Mouse (Mus musculus) midbrain, embryonic 12.5 days (tissue): ENCODE data around the gene Gm10490. TPM values are rescaled to one million over a fixed set of nuclear protein-coding genes. Genes with fewer than 3 reads are reported as not detected.
A peak's percentile ranks its signal among the peaks of the same experiment; 100 is the strongest.
"Not testable (repeated sequence)": the region's sequence is repeated elsewhere in the genome, so short reads cannot be mapped to it uniquely, and the experiment has no call there.

ENCODE experiments used
- ATAC-seq: fragments of 200-750 bp; cut with Nextera tagmentation; 2 replicates; pipeline ENCODE4 v1.8.0; 2017; ENCODE audit warnings: low read depth, moderate TSS enrichment, moderate library complexity; ENCODE audit not compliant: low FRiP score
- H3K27ac ChIP-seq: fragments of 300-500 bp; sonication (generic); replicated peaks from 2 replicates; pipeline ENCODE4 v1.5.1; 2016; ENCODE audit warnings: mild to moderate bottlenecking
- H3K27me3 ChIP-seq: fragments of 300-500 bp; sonication (generic); 2 replicates; pipeline ENCODE4 v1.6.1; 2016; ENCODE audit warnings: mild to moderate bottlenecking
- H3K36me3 ChIP-seq: fragments of 300-500 bp; sonication (generic); 2 replicates; pipeline ENCODE4 v1.6.1; 2016
- H3K4me1 ChIP-seq: fragments of 300-500 bp; sonication (generic); 2 replicates; pipeline ENCODE4 v1.6.1; 2016
- H3K4me2 ChIP-seq: fragments of 300-500 bp; sonication (generic); replicated peaks from 2 replicates; pipeline ENCODE4 v1.6.1; 2016; ENCODE audit warnings: mild to moderate bottlenecking, moderate library complexity
- H3K4me3 ChIP-seq: fragments of 300-500 bp; sonication (generic); 2 replicates; pipeline ENCODE4 v1.5.1; 2016; ENCODE audit warnings: mild to moderate bottlenecking
- H3K9ac ChIP-seq: fragments of 300-500 bp; sonication (generic); replicated peaks from 2 replicates; pipeline ENCODE4 v1.6.1; 2016; ENCODE audit warnings: mild to moderate bottlenecking, moderate library complexity
- H3K9me3 ChIP-seq: fragments of 300-500 bp; sonication (generic); 2 replicates; pipeline ENCODE4 v1.6.1; 2016; ENCODE audit warnings: mild to moderate bottlenecking
- WGBS: fragments of 180-500 bp; shearing (Covaris S2); methylation state at CpG from one replicate; pipeline ENCODE4 v1.1.7; 2016; 5-methylcytosine and 5-hydroxymethylcytosine counted together
- polyA plus RNA-seq: library from polyadenylated mRNA; unstranded; fragments of >200 nt; fragmentation: Nextera tagmentation; extraction: Ambion mirVana; gene quantifications from 2 replicates; pipeline ENCODE4 v1.2.1, GENCODE M21; 2016

The Gm10490 gene
- polyA plus RNA-seq, 1 experiment from 2014 or later, result not detected

DNA sequence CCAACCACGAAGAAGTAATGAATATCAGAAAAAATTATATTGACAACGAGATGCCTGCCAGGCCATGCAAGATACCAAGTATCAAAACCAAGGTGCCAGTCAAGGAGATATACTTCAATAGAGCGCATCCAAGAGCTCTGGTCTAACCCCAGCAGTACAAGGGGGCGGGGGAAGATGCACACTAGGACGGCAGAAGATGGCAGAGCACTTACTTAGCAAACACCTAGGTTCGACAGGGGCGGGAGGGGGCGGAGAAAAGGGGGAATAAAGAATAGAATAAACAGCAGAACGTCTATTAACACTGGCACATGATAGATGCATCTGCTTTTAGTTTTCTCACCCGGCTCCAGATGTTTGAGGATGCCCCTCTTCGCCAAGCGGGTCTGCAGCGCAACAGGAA, 11.1 kb upstream of the Gm10490 start:
- no peak for ATAC-seq
- no peak overlapping the region; the same call in 1 of the 2 replicates for H3K27ac ChIP-seq
- no peaks in the 10 kb centered on the region for H3K27me3 ChIP-seq
- H3K9me3 ChIP-seq, result no peaks in the 10 kb centered on the region
- H3K9ac ChIP-seq, result peak overlapping the region; percentile 55
- peak overlapping the region; percentile 63 for H3K4me2 ChIP-seq
- WGBS, result 42% methylated on average over 13 of the region's 13 CpGs
- peaks cover 20% of the 10 kb centered on the region for H3K36me3 ChIP-seq
- H3K4me3 ChIP-seq, result peak overlapping the region; percentile 54
- peaks cover 8% of the 10 kb centered on the region; the same call in 1 of the 2 replicates for H3K4me1 ChIP-seq

DNA sequence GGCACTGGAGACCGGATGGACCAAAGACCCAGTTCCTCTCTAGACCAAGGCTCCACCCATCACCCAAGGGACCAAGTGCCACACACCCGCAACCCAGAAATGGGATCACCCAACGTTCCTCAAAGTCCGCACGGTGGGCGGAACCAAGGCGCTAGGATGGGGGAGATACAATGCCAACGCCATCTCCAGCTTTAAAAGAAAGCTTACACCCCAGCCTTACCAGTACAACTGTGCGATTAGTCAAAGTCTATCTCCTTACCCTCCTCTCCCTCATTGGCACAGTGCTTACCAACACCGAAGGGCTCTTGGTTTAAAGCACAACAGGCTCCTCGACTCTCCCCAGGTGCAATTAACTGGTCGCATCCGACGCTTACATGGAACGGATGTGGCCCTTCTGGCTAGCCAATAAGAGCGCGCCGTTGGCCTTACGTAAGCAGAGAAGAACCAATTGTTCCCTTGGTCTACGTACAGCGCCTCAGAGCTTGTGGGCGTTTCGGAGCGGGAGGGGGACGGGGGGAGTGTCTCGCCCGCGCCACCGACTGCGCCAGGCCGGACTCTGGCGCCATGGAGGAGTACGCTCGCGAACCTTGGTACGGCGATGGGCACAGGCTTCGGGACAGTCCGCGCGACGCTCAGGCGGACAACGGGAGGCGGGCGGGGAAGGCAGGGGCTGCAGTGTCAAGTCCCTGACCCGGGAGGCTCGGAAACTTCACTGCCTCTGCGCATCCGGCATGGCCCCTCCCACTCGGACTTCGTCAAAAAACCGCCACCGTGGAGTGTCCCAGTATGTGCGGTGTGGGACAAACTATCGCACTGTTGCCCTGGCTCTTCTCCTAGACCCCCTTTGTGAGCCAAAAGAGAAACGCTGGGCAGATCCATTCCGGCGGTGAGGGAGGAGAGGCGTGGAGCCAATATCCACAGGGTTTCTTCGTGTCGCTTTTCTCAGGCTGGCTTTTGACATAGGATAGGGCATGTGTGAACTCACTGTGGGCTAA, 10.2 kb upstream of the Gm10490 start, which contains the start of the genes Pqbp1 and Timm17b:
Gene Pqbp1, minus strand, starts transcription at position 390 of the 995 bp plus-strand sequence.
Gene Timm17b, plus strand, starts transcription at position 478 of the 995 bp plus-strand sequence.
- peaks cover 8% of the 10 kb centered on the region; the same call in 1 of the 2 replicates for H3K4me1 ChIP-seq
- H3K27me3 ChIP-seq, result no peaks in the 10 kb centered on the region
- 17% methylated on average over 62 of the region's 62 CpGs for WGBS
- peak; percentile 98 for ATAC-seq
- peak within 1 kb of the TSS; percentile 81 for H3K27ac ChIP-seq
- peak within 1 kb of the TSS; percentile 63 for H3K4me2 ChIP-seq
- H3K36me3 ChIP-seq, result peaks cover 12% of the 10 kb centered on the region
- no peaks in the 10 kb centered on the region for H3K9me3 ChIP-seq
- H3K9ac ChIP-seq, result peak within 1 kb of the TSS; percentile 59
- peak within 1 kb of the TSS; percentile 54 for H3K4me3 ChIP-seq

GRCm38 (mm10) chrX:7904441-7904840, 4.9 kb upstream of the Gm10490 start:
- Histone ChIP-seq H3K4me3 (no peak overlapping the region), H3K4me2 (no peak overlapping the region), H3K4me1 (0 out of 2 replicates have a peak, but pooled peaks cover 2% of the 10 kb centered on the region), H3K27me3 (no peaks in the 10 kb centered on the region), H3K9me3 (no peaks in the 10 kb centered on the region), H3K27ac (no peak overlapping the region), H3K9ac (no peak overlapping the region), H3K36me3 (peaks cover 11% of the 10 kb centered on the region)
- WGBS, result 92% methylated on average over 5 of the region's 5 CpGs
- no peak for ATAC-seq

- Histone ChIP-seq H3K4me2 (no peak within 1 kb of the TSS), H3K9ac (no peak within 1 kb of the TSS), H3K4me3 (no peak within 1 kb of the TSS), H3K27ac (no peak within 1 kb of the TSS), H3K27me3 (no peaks in the 10 kb centered on the region), H3K9me3 (no peaks in the 10 kb centered on the region), H3K4me1 (no peaks in the 10 kb centered on the region), H3K36me3 (peaks cover 11% of the 10 kb centered on the region)
- 91% methylated on average over 5 of the region's 5 CpGs for WGBS
- no peak for ATAC-seq
Observed at GRCm38 (mm10) chrX:7907735-7908134, 1.6 kb upstream of the Gm10490 start, which contains the start of gene Gm10491. Gm10491 (minus strand) TSS chrX:7907835.

DNA sequence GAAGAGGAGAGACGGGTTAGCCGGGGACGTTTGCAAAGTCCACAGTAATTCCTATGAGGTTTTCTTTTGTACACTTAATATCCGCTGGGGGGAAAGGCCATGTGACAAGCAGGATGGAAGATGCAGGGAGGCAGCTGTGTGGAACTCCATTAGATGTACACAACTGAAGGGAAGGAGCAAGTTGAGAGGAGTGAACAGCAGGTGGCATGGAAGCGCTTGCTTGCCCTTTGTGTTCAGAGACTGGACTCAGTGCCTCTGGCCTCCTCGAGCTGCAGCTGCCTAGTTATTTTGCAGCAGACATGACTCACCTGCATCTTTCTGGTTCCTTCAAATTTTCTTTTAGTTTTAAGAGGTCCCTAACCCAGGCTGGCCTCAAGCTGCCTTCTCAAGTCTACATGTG, 1.1 kb downstream of the Gm10490 start:
- H3K9ac ChIP-seq, result no peak overlapping the region
- H3K9me3 ChIP-seq, result no peaks in the 10 kb centered on the region
- H3K36me3 ChIP-seq, result peaks cover 11% of the 10 kb centered on the region
- H3K27me3 ChIP-seq, result no peaks in the 10 kb centered on the region
- H3K4me1 ChIP-seq, result no peaks in the 10 kb centered on the region
- 45% methylated on average over 6 of the region's 6 CpGs for WGBS
- no peak overlapping the region for H3K27ac ChIP-seq
- ATAC-seq, result no peak
- no peak overlapping the region for H3K4me2 ChIP-seq
- no peak overlapping the region for H3K4me3 ChIP-seq

DNA sequence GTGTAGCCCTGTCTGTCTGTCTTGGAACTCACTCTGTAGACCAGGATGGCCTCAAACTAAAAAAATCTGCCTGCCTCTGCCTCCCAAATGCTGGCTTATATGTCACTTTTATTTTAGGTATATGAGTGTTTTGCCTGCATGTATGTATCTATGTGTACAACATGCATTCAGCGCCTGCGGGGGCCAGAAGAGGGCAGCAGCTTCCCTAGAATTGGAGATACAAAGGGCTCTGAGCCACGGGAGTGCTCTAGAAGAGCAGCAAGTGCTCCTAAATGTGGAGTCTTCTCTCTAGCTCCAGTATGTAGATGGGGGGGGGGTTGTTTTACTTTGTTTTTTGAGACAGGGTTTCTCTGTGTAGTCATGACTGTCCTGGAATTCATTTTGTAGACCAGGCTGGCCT, 6.3 kb downstream of the Gm10490 start:
- H3K27me3 ChIP-seq, H3K9me3 ChIP-seq, H3K4me2 ChIP-seq, H3K4me3 ChIP-seq, H3K9ac ChIP-seq, H3K4me1 ChIP-seq, H3K27ac ChIP-seq, H3K36me3 ChIP-seq, ATAC-seq: not testable (repeated sequence)
- 19% methylated on average over 3 of the region's 3 CpGs for WGBS

- H3K9ac ChIP-seq, H3K9me3 ChIP-seq, H3K4me1 ChIP-seq, ATAC-seq, H3K27ac ChIP-seq, H3K4me3 ChIP-seq, H3K4me2 ChIP-seq, H3K36me3 ChIP-seq: not testable (repeated sequence)
- 72% methylated on average over 6 of the region's 6 CpGs for WGBS
- peaks cover 13% of the 10 kb centered on the region for H3K27me3 ChIP-seq
Observed at GRCm38 (mm10) chrX:7917960-7918359, 8.6 kb downstream of the Gm10490 start.

DNA sequence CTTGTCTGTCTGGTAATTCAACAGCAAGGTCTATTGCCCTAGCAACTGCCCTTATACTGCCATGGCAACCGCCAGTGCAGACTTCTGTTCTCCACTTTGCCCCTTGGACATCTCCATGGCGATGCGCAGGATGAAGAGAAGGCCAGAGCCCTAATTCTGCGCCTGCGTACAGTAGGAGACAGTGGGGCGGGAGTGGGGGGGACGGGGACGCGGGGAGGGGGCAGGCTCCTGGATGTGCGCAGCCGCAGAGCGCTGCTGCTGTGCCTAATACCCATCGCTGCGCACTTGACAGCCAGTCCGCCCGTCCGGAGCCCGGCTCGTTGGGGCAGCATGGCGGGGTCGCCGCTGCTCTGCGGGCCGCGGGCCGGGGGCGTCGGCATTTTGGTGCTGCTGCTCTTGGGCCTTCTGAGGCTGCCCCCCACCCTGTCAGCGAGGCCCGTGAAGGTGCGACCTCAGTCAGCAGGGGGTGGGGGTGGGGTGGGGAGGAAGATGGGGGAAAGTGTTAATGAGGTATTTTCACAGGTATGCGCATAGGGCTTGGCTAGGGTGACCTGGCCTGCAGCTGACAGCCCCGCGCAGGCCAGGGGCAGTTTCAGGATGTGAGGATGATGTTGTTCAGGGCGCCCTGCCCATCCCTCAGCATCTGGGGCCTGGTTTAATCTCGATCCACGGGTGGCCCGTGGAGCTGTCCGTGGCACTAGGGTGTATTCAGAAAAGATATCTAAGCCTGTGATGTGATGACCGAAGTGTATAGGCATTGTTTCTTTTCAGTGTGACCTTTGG, 10.4 kb downstream of the Gm10490 start, which contains the start of gene Pcsk1n:
Gene Pcsk1n, plus strand, starts transcription at position 222 of the 783 bp plus-strand sequence.
- H3K27me3 ChIP-seq, result peaks cover 29% of the 10 kb centered on the region
- WGBS, result 18% methylated on average over 39 of the region's 40 CpGs

GRCm38 (mm10) chrX:7922032-7922431, 12.7 kb downstream of the Gm10490 start:
- Histone ChIP-seq H3K36me3 (no peaks in the 10 kb centered on the region), H3K9ac (peak overlapping the region; percentile 51), H3K4me2 (peak overlapping the region; percentile 57), H3K9me3 (no peaks in the 10 kb centered on the region), H3K27me3 (peaks cover 43% of the 10 kb centered on the region), H3K4me3 (peak overlapping the region; percentile 46), H3K27ac (0 out of 2 replicates have a peak overlapping the region, but pooled peaks have one; percentile 20), H3K4me1 (0 out of 2 replicates have a peak, but pooled peaks cover 2% of the 10 kb centered on the region)
- peak; percentile 10; the same call in 1 of the 2 replicates for ATAC-seq
- WGBS, result 21% methylated on average over 40 of the region's 48 CpGs

More for the DNA sequence above, 10.4 kb downstream of the Gm10490 start, which contains the start of gene Pcsk1n:
- 0 out of 2 replicates have a peak, but pooled peaks cover 2% of the 10 kb centered on the region for H3K4me1 ChIP-seq
- peak within 1 kb of the TSS; percentile 57 for H3K4me2 ChIP-seq
- H3K36me3 ChIP-seq, result no peaks in the 10 kb centered on the region
- H3K4me3 ChIP-seq, result peak within 1 kb of the TSS; percentile 46
- peak; percentile 90 for ATAC-seq
- peak within 1 kb of the TSS; percentile 78 for H3K27ac ChIP-seq
- H3K9ac ChIP-seq, result peak within 1 kb of the TSS; percentile 56
- H3K9me3 ChIP-seq, result no peaks in the 10 kb centered on the region

DNA sequence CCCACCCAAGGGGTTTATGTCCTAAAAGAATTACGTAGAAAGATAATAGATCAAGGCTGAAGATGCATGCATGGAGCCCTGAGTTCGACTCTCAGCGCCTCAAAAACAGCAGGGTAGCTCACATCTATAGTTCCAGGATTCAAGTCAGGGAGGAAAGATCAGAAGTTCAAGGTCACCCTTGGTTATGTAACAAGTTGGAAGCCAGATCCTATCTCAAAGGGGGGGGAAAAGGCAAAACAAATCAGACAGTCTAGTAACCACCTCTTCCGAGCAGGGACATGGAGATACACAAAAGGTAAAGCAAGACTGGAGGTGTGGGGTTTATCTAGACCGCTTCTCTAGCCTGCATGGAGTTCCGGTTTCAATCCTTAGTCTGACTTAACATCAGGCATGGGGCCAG, 16.9 kb downstream of the Gm10490 start:
- 69% methylated on average over 6 of the region's 6 CpGs for WGBS
- ATAC-seq, result no peak
- Histone ChIP-seq H3K4me1 (0 out of 2 replicates have a peak, but pooled peaks cover 2% of the 10 kb centered on the region), H3K4me3 (no peak overlapping the region), H3K27ac (no peak overlapping the region), H3K9me3 (no peaks in the 10 kb centered on the region), H3K9ac (no peak overlapping the region), H3K36me3 (peaks cover 13% of the 10 kb centered on the region), H3K4me2 (no peak overlapping the region), H3K27me3 (peaks cover 60% of the 10 kb centered on the region)

GRCm38 (mm10) chrX:7927116-7927515, 17.8 kb downstream of the Gm10490 start:
- Histone ChIP-seq H3K9me3 (no peaks in the 10 kb centered on the region), H3K27ac (no peak overlapping the region), H3K4me3 (no peak overlapping the region), H3K27me3 (peaks cover 54% of the 10 kb centered on the region), H3K36me3 (peaks cover 17% of the 10 kb centered on the region), H3K9ac (no peak overlapping the region), H3K4me1 (0 out of 2 replicates have a peak, but pooled peaks cover 2% of the 10 kb centered on the region), H3K4me2 (no peak overlapping the region)
- no peak for ATAC-seq
- WGBS, result 30% methylated on average over 10 of the region's 10 CpGs
